Mouse (Mus musculus): ENCODE results near the gene Hcrtr1.
A peak's percentile ranks its signal among the peaks of the same experiment; 100 is the strongest.

The Hcrtr1 gene

GRCm38 (mm10) chr4:130168280-130169183 lies 29.4 kb upstream of the Hcrtr1 start:
- peak; percentile 79 to 92 for DNase-seq (ENCODE audit: low spot score in 2 of 2)

GRCm38 (mm10) chr4:130167814-130168213 lies 28.7 kb upstream of the Hcrtr1 start:
- DNase-seq (ENCODE audit: low spot score in 2 of 2): no peak

DNA sequence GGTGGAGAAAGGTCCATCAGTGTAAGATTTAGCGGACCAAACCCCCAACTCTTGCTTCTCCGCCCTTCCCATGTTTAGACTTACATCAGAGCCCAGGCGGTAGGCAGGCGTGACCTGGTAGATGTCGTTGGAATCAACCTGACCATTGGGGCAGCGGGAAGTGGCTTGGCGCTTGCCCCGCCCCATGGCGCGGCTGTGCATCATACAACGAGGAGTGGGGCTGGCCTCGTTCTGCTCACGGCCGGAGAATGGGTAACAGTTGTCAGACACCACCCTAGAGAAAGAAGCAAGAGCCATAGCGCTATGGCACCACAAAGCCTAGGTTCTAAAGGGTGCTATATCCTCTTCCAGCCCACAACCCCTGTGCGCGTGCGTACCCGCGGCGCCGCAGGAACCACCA lies 28.2 kb upstream of the Hcrtr1 start:
- no peak for DNase-seq (ENCODE audit: low spot score in 2 of 2)

- DNase-seq (ENCODE audit: low spot score in 2 of 2): no peak
Measured at GRCm38 (mm10) chr4:130166592-130166991, 27.4 kb upstream of the Hcrtr1 start.

GRCm38 (mm10) chr4:130166061-130166460 lies 26.9 kb upstream of the Hcrtr1 start:
- no peak for DNase-seq (ENCODE audit: low spot score in 2 of 2)

DNA sequence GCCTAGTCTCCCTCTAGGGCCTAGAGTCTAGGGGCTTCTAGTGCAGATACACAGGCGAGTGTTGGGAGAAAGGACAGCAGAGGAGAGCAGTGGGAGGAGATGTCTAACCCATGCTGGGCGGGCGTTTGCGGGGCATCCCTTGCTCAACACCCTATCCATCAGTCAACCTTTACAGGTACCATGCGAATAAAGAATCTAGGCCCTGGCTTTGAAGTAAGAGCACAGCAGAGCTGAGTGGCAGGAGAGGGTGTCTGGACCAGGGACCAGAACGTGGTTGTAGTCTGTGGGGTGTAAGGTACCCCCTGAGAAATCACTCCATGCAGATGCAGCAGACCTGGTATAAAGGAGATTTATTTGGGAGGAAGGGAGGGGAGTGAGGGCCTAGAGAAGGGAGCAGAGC lies 25.0 kb upstream of the Hcrtr1 start:
- DNase-seq (ENCODE audit: low spot score in 2 of 2): no peak

- DNase-seq (ENCODE audit: low spot score in 2 of 2): peak in 1 of 2 experiments; percentile 45
Measured at GRCm38 (mm10) chr4:130163391-130163861, 24.3 kb upstream of the Hcrtr1 start.

DNA sequence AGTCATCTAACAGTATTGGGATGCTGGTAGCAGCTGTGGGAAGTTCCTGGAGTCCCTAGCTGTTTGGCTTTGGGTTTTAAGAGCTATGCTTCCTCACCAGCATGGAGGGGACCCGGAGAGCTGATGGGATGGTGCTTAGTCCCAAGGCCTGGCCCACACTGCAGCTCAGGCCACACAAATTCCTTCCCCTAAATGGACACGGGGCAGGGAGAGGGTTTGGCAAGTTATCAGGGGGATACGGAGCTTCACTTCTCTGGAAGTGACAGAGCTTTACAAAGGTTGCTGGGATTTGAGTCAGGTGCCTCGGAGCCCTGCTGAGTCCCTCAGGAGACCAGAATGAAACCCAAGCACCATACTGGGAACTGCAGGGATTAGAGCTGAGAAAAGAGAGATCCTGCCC lies 22.2 kb upstream of the Hcrtr1 start:
- no peak for DNase-seq (ENCODE audit: low spot score in 2 of 2)

- no peak for DNase-seq (ENCODE audit: low spot score in 2 of 2)
Measured at GRCm38 (mm10) chr4:130156812-130157371, 17.7 kb upstream of the Hcrtr1 start.

DNA sequence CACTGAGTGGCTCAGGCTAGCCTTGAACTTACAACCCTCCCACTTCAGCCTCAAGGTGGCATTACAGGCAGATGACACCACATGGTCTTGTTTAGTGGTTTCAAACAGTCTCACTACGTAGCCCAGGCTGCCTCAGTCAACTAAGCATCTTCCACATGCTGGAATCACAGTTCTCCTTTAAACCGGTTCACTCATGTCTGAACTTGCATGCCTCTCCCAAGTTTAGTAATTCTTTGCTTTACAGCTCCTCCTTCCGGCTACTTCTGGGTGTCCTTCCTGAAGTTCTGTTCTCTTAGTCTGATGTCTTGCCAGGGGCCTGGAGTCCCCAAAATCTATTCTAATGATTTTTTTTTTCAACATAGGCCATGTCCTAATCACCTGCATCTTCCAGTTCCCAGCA lies 15.1 kb upstream of the Hcrtr1 start:
- DNase-seq (ENCODE audit: low spot score in 2 of 2): no peak

DNA sequence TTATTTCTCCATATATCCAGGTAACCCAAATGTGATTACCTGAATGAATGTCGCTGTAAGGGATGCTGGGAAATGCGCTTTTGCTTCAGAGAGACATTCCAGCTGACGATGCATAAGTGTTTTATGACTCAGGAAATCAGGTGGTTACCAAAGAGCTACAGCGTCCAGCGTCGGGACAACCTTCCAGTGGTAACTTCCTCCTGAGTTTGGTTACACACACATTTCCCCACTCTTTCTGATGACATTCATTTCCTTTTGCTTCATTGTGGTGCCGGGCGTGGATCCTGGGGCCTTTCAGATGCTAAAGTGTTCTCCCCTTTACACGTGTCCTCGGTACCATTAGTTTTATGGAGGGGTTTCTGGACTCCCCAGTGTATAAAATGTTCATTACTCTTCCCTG lies 9.2 kb upstream of the Hcrtr1 start:
- DNase-seq (ENCODE audit: low spot score in 2 of 2): no peak

DNA sequence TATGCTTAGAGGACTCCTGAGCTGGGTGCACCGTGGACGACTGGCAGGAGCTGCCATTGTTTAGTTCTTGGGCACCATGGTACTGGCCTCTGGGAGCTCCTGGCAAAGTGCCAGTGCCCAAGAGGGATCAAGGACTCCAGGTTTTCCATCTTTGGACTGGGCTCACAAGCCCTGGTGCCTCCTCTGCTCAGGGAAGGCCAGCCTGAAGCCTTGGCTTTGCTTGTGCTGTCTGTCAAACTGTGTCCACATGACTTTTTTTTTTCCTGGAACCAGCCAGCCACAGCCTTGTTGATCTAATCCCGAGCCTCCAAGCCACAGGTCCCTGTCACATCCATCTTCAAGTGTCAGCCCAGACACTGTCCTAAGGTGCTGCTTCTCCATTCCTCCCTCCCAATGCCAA lies 2.6 kb upstream of the Hcrtr1 start:
- DNase-seq (ENCODE audit: low spot score in 2 of 2): no peak

- no peak for DNase-seq (ENCODE audit: low spot score in 2 of 2)
Measured at GRCm38 (mm10) chr4:130140992-130141402, 1.8 kb upstream of the Hcrtr1 start.

DNA sequence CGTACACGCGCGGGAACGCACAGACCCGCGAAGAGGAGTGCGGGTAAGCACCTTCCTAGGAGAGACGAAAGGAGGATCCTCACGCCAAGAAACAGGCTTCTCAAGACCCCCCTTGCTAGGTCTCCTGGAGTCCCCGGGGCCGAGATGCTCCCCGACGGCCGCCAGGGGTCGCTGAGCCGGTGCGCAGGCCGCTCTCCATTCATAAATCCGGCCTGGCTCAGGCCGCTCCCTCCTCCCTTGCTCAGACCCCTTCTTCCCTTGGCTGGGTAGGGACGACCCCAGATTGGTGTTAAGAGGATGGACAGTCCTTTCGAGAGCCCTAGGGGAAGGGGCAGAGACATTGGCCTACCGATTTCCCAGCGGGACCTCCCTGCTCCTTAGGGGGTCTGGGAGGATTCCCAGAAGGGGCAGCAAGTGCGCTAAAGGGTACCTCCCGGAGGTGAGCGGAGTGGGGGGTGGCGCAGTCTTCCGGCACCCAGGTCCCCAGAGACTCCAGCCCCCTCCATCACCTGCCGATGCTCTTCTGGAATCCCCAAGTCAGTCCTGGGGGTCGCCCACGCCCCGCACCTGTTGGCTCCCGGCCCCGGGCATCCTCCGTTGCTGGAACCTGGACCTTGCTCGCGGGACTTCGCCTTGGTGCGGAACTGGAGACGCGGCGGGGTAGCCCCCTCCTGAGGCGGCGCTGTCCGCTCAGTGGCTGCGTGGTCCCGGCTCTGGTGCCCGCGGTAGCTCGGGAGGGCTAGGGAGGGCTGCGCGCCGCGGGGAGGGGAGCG lies 532 bp downstream of the Hcrtr1 start:
- DNase-seq (ENCODE audit: low spot score in 2 of 2): peak; percentile 55 to 72

DNA sequence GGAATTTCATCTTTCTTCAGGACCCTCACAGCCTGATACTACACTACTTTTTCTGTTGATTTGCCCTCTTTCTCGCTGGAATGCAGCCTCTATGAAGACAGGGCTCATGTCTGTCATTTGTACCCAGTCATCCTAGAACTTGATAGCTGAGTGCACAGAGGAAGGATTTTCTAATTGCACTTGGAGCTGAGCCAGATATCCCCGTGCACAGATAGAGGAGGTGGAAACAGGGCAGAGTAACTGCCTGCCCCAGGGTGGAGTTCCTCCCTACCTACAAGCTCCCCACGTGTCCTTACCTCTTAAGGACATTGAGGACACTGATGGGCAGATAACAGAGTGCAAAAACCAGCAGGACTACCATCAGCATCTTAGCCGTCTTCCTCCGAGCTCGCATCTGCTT lies 5.8 kb downstream of the Hcrtr1 start:
- DNase-seq (ENCODE audit: low spot score in 2 of 2): no peak

GRCm38 (mm10) chr4:130131448-130132105 lies 7.6 kb downstream of the Hcrtr1 start:
- peak in 1 of 2 experiments; percentile 42 for DNase-seq (ENCODE audit: low spot score in 2 of 2)

DNA sequence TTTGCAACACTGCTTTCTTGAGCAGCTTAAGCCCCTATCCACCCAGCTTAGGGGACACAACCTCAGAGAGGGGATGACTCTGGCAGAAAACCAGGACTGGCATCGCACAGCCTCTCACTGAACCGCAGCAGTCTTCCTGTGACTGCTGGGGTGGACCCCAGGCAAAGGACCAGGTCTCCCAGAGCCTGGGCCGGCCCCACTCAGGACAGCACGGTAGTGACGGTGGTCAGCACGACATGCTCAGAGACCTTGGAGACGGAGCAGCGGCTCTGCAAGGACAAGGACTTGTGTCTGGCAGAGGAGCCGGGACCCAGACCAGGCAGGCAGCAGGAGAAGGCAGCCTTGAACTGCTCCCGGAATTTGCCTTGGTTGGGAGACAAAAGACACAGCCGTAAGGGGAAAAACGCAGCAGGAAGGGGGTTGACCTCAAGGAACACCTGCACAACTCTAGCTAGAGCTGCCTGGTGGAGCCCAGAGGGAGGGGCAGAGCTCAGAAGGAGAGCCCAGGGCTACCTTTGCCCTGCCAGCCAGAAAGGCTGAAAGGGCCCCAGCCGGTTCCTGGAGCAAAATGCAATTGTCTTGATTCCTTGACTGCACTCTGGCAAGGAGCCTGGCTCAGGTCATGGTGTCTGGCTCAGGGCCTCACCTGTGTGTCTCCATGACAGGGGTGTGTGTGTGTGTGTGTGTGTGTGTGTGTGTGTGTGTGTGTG lies 8.4 kb downstream of the Hcrtr1 start:
- no peak for DNase-seq (ENCODE audit: low spot score in 2 of 2)

DNA sequence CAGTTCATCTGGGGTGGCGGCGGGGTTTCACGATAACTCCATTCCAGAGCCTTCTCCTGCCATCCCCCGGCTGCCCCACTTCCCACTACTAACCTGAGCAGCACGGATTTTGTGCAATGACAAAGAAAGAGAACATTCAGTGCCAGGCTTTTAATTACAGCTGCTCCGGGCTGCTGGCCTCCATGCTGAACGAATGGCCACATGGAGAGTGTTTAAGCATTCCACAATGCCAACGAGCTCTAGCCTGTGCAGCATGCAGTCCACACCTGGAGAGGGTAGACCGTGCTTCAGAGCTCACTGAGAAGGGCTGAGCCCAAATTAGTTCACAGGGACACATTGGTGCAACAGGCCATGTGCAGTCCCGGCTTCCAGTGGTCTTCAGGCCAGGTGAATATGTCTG lies 9.1 kb downstream of the Hcrtr1 start:
- no peak for DNase-seq (ENCODE audit: low spot score in 2 of 2)

DNA sequence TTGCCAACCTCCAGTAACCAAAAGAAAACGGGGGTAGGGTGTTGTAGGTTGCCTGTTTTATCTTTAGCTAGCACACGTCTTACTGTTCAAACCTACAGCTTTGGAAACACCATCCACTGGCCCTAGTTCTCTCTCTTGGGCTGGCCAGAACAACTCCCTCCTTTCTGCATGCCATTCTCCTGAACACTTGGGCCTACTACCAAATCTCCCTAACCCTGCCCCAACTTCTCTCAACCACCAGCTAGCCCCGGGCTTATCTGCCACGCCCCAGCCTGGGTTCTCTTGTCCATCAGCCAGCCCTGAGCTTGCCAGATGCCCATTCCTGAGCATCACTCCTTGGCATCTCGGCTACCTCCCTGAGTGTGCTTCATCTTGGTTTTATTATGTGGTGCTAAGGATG lies 10.3 kb downstream of the Hcrtr1 start:
- no peak for DNase-seq (ENCODE audit: low spot score in 2 of 2)

- no peak for DNase-seq (ENCODE audit: low spot score in 2 of 2)
Measured at GRCm38 (mm10) chr4:130125935-130126334, 13.2 kb downstream of the Hcrtr1 start.

GRCm38 (mm10) chr4:130125164-130125563 lies 14.0 kb downstream of the Hcrtr1 start:
- no peak for DNase-seq (ENCODE audit: low spot score in 2 of 2)
